Mouse (Mus musculus): Measurements from ENCODE around the gene Ranbp3l. TPM values are rescaled to one million over a fixed set of nuclear protein-coding genes. Genes with fewer than 3 reads are reported as not detected.
"Not testable (repeated sequence)": the region's sequence is repeated elsewhere in the genome, so short reads cannot be mapped to it uniquely, and the experiment has no call there.

The Ranbp3l gene
- polyA plus RNA-seq, 1 experiment from 2014 or later = 0.28 TPM

DNA sequence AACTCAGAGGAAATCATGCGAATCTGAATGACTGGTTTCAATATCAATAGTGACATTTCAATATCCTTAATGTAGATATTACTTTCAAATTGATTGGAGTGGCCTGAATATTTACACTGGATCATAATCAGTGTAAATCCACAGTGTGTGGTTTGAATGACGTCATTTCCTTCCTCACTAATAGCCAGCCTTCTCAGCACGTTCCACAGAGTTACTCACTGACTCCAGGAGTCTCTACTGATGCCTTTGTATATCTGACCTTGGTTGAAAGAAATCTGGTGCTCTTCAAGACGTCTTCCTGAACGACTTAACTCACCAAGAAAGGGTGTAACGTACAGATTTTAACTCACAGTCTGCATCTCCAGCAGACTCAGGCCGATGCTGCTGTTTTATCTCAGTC lies 27.7 kb downstream of the Ranbp3l start:
- Histone ChIP-seq H3K4me3 (replicated peaks) (no peak overlapping the region), H3K27me3 (no peaks in the 10 kb centered on the region), H3K9ac (no peak overlapping the region), H3K36me3 (no peaks in the 10 kb centered on the region), H3K9me3 (replicated peaks) (no peaks in the 10 kb centered on the region), H3K4me2 (no peak overlapping the region), H3K27ac (no peak overlapping the region), H3K4me1 (replicated peaks) (no peaks in the 10 kb centered on the region)
- DNase-seq = no peak
- WGBS (ENCODE audit: insufficient replicate concordance) = 31% methylated on average over 7 of the region's 7 CpGs
- no peak for ATAC-seq (ENCODE audit: low read depth)

DNA sequence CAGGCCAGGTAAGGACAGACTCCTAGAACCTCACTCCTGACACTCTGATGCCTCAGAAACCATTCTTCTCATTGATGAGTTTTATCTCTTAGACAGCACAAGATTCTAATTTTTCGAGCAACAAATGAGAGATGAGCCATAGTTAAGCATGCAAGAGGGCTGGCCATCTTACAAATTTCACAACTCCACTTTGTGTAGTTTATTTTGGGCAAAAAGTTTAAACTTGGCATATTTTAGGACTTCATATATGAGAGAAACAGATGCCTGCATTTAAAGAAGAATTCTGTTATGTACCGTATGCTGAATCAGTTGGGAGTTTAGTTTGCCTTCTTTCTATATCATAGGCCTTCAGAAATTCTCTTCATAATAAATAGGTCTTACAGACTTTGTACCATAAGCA lies 35.0 kb downstream of the Ranbp3l start:
- Histone ChIP-seq H3K9ac (no peak overlapping the region), H3K4me3 (replicated peaks) (no peak overlapping the region), H3K9me3 (replicated peaks) (no peaks in the 10 kb centered on the region), H3K4me2 (no peak overlapping the region), H3K27ac (no peak overlapping the region), H3K4me1 (replicated peaks) (no peaks in the 10 kb centered on the region), H3K36me3 (no peaks in the 10 kb centered on the region), H3K27me3 (no peaks in the 10 kb centered on the region)
- DNase-seq (no peak), ATAC-seq (ENCODE audit: low read depth) (no peak)
- WGBS (ENCODE audit: insufficient replicate concordance) = 63% methylated on average over 2 of the region's 2 CpGs

DNA sequence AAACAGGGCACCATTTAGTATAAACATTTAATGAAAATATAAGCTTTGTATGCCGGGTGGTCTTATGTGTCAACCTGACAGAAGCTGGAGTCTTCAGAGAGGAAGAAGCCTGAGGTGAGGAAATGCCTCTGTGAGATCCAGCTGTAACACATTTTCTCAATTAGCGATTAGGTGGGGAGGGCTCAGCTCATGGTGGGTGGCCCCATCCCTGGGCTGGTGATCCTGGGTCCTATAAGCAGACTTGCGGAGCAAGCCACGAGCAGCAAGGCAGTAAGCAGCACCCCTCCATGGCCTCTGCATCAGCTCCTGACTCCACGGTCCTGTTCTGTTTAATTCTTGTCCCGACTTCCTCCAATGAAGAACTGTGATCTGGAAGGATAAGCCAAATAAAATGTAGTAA lies 41.4 kb downstream of the Ranbp3l start:
- 61% methylated on average over 6 of the region's 6 CpGs for WGBS (ENCODE audit: insufficient replicate concordance)
- Histone ChIP-seq H3K27ac (no peak overlapping the region), H3K4me1 (replicated peaks) (no peaks in the 10 kb centered on the region; the same call in 1 of the 2 replicates), H3K4me2 (no peak overlapping the region), H3K4me3 (replicated peaks) (no peak overlapping the region), H3K27me3 (no peaks in the 10 kb centered on the region), H3K9me3 (replicated peaks) (no peaks in the 10 kb centered on the region), H3K36me3 (no peaks in the 10 kb centered on the region), H3K9ac (no peak overlapping the region)
- ATAC-seq (ENCODE audit: low read depth) = no peak
- DNase-seq = no peak

DNA sequence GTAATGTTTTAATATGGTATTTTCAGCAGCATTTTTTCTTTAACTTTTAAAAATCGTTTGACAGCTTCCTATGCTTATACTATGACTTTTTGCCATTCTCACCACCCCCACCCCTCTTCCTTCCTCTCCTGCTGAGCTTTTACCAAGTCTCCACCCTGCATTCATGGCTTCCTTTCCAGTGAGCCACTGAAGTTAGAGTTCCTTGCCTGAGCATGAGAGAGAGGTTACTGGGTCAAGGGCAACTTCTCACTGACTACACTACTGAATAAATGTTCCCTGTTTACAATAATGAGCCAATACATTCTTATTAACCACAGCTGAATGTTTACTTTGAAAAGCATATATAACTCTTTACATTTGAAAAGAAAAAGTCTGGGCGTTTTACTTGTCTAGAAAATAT lies 46.8 kb downstream of the Ranbp3l start:
- WGBS (ENCODE audit: insufficient replicate concordance) = 24% methylated on average over 2 of the region's 2 CpGs
- DNase-seq (no peak), ATAC-seq (ENCODE audit: low read depth) (no peak)
- H3K4me1 ChIP-seq (replicated peaks) = no peaks in the 10 kb centered on the region; the same call in 1 of the 2 replicates
- no peaks in the 10 kb centered on the region for H3K27me3 ChIP-seq
- no peak overlapping the region for H3K9ac ChIP-seq
- no peak overlapping the region for H3K27ac ChIP-seq
- no peaks in the 10 kb centered on the region for H3K36me3 ChIP-seq
- H3K9me3 ChIP-seq (replicated peaks) = peaks cover 3% of the 10 kb centered on the region
- H3K4me3 ChIP-seq (replicated peaks) = no peak overlapping the region
- H3K4me2 ChIP-seq = no peak overlapping the region

- H3K9ac ChIP-seq; H3K36me3 ChIP-seq; H3K4me2 ChIP-seq; H3K4me1 ChIP-seq (replicated peaks); H3K27ac ChIP-seq; H3K9me3 ChIP-seq (replicated peaks); H3K4me3 ChIP-seq (replicated peaks); H3K27me3 ChIP-seq; DNase-seq; ATAC-seq (ENCODE audit: low read depth): not testable (repeated sequence)
- 65% methylated on average over 6 of the region's 6 CpGs for WGBS (ENCODE audit: insufficient replicate concordance)
These were observed 47.7 kb downstream of the Ranbp3l start for GRCm38 (mm10) chr15:9015496-9015895.

GRCm38 (mm10) chr15:9055704-9056103 lies 88.0 kb downstream of the Ranbp3l start:
- no peak overlapping the region for H3K9ac ChIP-seq
- H3K27me3 ChIP-seq = no peaks in the 10 kb centered on the region
- H3K9me3 ChIP-seq (replicated peaks) = no peaks in the 10 kb centered on the region
- no peaks in the 10 kb centered on the region for H3K4me1 ChIP-seq (replicated peaks)
- no peak overlapping the region for H3K27ac ChIP-seq
- no peak for DNase-seq
- no peak overlapping the region for H3K4me2 ChIP-seq
- H3K4me3 ChIP-seq (replicated peaks) = no peak overlapping the region
- H3K36me3 ChIP-seq = no peaks in the 10 kb centered on the region
- ATAC-seq (ENCODE audit: low read depth) = no peak

DNA sequence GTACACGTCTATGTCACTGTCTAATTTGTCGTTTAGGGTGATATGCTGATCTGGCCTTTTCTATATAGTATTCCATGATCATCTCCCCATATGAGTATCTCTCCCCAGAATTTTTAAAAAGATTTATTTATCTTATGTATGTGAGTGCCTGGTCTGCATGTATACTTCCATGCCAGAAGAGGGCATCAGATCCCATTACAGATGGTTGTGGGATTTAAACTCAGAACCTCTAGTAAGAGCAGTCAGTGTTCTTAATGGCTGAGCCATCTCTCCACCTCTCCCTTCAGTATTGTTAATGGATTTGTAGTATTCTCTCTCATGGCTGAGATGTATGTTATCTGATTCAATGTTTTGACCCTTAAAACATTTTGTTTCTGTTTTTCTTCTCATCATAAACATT lies 92.1 kb downstream of the Ranbp3l start:
- no peak overlapping the region for H3K4me3 ChIP-seq (replicated peaks)
- no peaks in the 10 kb centered on the region; the same call in 1 of the 2 replicates for H3K27me3 ChIP-seq
- no peak overlapping the region for H3K9ac ChIP-seq
- no peak for ATAC-seq (ENCODE audit: low read depth)
- no peak overlapping the region for H3K27ac ChIP-seq
- no peak for DNase-seq
- H3K4me2 ChIP-seq = no peak overlapping the region
- H3K36me3 ChIP-seq = no peaks in the 10 kb centered on the region
- H3K9me3 ChIP-seq (replicated peaks) = no peaks in the 10 kb centered on the region
- H3K4me1 ChIP-seq (replicated peaks) = no peaks in the 10 kb centered on the region
- 67% methylated on average over 2 of the region's 2 CpGs for WGBS (ENCODE audit: insufficient replicate concordance)

- Histone ChIP-seq H3K27ac (no peak overlapping the region), H3K9ac (no peak overlapping the region), H3K4me3 (replicated peaks) (no peak overlapping the region), H3K4me1 (replicated peaks) (no peaks in the 10 kb centered on the region), H3K27me3 (no peaks in the 10 kb centered on the region; the same call in 1 of the 2 replicates), H3K4me2 (no peak overlapping the region), H3K9me3 (replicated peaks) (no peaks in the 10 kb centered on the region), H3K36me3 (no peaks in the 10 kb centered on the region)
- ATAC-seq (ENCODE audit: low read depth) = no peak
- DNase-seq = no peak
- WGBS (ENCODE audit: insufficient replicate concordance) = 77% methylated on average over 7 of the region's 7 CpGs
These were observed 93.6 kb downstream of the Ranbp3l start for GRCm38 (mm10) chr15:9061150-9061882.

- DNase-seq (no peak), ATAC-seq (ENCODE audit: low read depth) (no peak)
- Histone ChIP-seq H3K4me1 (replicated peaks) (peaks cover 23% of the 10 kb centered on the region), H3K27me3 (no peaks in the 10 kb centered on the region), H3K27ac (peak overlapping the region; percentile 65), H3K4me2 (peak overlapping the region; percentile 44), H3K36me3 (no peaks in the 10 kb centered on the region), H3K4me3 (replicated peaks) (no peak overlapping the region), H3K9ac (peak overlapping the region; percentile 43; the same call in 1 of the 2 replicates), H3K9me3 (replicated peaks) (no peaks in the 10 kb centered on the region)
- 67% methylated on average over 4 of the region's 4 CpGs for WGBS (ENCODE audit: insufficient replicate concordance)
These were observed 101.1 kb downstream of the Ranbp3l start for GRCm38 (mm10) chr15:9068881-9069280.

DNA sequence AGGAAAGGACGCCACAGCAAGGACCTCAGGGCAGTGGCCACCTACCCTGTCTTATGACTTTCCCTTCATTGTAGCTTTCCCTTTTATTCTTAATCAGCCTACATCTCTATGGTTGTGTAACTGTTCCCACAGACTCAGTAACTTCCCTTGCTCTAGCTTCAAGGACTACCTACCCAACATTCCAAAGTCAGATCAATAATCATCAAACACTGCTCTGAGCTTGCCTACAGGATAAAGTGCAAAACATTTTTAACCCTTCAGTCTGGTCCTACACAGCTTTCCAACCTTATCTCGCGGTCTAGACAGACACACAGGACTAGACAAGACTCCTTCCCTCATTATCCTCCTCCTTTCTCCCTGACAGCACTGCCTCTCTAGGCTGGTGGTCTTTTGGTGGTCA lies 102.6 kb downstream of the Ranbp3l start:
- Histone ChIP-seq H3K4me2 (peak overlapping the region; percentile 80), H3K27me3 (no peaks in the 10 kb centered on the region), H3K4me1 (replicated peaks) (peaks cover 36% of the 10 kb centered on the region), H3K27ac (peak overlapping the region; percentile 96), H3K4me3 (replicated peaks) (peak overlapping the region; percentile 99), H3K9ac (peak overlapping the region; percentile 88), H3K9me3 (replicated peaks) (no peaks in the 10 kb centered on the region), H3K36me3 (peaks cover 3% of the 10 kb centered on the region; the same call in 1 of the 2 replicates)
- DNase-seq = no peak
- peak; percentile 10 for ATAC-seq (ENCODE audit: low read depth)
- 0% methylated on average over 3 of the region's 3 CpGs for WGBS (ENCODE audit: insufficient replicate concordance)

GRCm38 (mm10) chr15:9070912-9071555 lies 103.3 kb downstream of the Ranbp3l start, which contains the start of gene Nadk2:
Nadk2 (plus strand) TSS chr15:9071260.
- Histone ChIP-seq H3K4me2 (peak within 1 kb of the TSS; percentile 81), H3K27ac (peak within 1 kb of the TSS; percentile 100), H3K4me3 (replicated peaks) (peak within 1 kb of the TSS; percentile 99), H3K36me3 (peaks cover 10% of the 10 kb centered on the region), H3K27me3 (no peaks in the 10 kb centered on the region), H3K9me3 (replicated peaks) (no peaks in the 10 kb centered on the region), H3K4me1 (replicated peaks) (peaks cover 43% of the 10 kb centered on the region), H3K9ac (peak within 1 kb of the TSS; percentile 100)
- DNase-seq (peak; percentile 99), ATAC-seq (ENCODE audit: low read depth) (peak; percentile 90)
- WGBS (ENCODE audit: insufficient replicate concordance) = under 1% methylated on average over 42 of the region's 54 CpGs
